Mouse (Mus musculus): ENCODE measurements at regions not wholly inside any gene's neighbourhood (a gene's known extent, or its start where the extent isn't known, plus 50 kb on each side); places are given as distances from the start of the nearest gene placed in this dataset.

GRCm38 (mm10) chr16:93533205-93533604, 70.7 kb downstream of the Setd4 start:
- no peak for DNase-seq (ENCODE audit: low spot score in 2 of 2)

DNA sequence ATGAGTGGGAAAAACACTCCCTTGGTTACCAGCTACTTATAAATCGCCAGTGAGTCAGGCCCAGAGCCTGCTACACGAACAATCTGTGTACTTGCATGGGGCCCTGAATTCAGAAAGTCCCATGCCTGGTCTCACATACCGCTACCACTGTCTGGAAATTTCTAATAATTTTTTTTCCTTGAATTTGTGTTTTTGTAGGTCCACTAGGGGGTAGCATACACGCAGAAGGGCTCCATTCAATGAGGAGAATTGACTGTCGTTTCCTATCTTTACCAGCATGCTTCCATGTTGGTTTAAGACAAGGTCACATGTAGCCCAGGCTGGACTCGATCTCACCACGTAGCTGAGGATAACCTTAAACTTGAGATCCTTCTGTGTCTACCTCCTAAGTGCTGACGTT, 71.9 kb downstream of the Setd4 start:
- no peak for DNase-seq (ENCODE audit: low spot score in 2 of 2)

DNA sequence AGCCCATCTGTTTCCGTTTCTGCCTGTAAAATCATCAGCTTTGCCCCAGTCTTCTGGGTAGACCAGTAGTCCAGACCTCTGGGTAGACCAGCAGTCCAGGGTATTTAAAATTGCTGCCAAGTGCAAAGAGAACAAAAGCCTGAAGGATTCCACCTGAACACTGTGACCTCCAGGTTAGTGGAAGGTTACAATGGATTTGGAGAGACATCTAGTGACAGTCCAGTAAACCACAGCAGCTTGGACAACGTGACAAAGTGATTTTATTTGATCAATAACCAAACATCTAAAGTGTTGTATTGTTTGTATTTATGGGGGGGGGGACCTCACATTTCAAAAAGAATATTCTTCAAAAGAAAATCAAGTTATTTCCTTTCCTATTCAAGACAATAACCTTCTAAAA, 81.4 kb downstream of the Setd4 start:
- no peak for DNase-seq (ENCODE audit: low spot score in 2 of 2)

DNA sequence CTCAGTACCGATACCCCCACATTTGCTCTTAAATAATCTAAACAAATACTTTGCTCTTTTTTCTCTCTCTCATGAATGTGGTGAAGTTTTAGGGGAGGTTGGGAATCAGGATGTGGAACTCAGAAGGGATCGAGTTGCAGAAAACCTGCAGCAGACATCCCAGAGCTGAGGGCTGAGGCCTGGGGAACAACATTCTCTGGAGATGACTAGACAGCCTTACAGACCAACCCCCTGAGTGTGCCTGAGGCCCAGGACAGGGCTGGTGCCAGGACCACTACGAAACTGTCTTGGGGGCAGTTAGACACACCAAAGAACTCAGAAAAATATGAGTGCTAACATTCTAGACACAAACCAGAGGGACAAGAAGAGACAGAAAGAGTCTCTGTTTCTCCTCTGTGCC, 83.4 kb downstream of the Setd4 start:
- DNase-seq (ENCODE audit: low spot score in 2 of 2) = no peak

DNA sequence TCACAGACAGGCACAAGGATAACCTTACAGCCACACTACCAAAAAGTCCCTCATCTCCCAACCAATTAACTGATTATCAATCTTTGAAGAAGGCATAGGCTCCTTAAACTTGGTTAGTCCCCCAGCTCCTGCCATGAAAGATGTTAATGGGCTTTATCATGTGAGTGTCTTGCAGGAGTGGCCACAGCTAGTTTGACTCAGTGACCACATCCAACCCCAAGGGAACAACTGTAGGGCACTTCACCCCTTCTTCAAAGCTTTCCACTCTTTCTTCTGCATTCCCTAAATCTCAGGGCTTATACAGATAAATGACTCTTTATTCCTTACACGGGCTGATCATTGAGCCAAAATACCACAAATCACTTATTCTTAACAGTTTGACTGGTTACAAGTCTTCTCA, 85.2 kb downstream of the Setd4 start:
- no peak for DNase-seq (ENCODE audit: low spot score in 2 of 2)

- DNase-seq (ENCODE audit: low spot score in 2 of 2) = no peak
Observed at GRCm38 (mm10) chr16:93516793-93517192, 87.1 kb downstream of the Setd4 start.

- DNase-seq (ENCODE audit: low spot score in 2 of 2) = peak; percentile 17 to 46
Observed at GRCm38 (mm10) chr16:93515456-93515941, 88.4 kb downstream of the Setd4 start.

- DNase-seq (ENCODE audit: low spot score in 2 of 2) = no peak
Observed at GRCm38 (mm10) chr16:93513616-93514041, 90.2 kb downstream of the Setd4 start.

DNA sequence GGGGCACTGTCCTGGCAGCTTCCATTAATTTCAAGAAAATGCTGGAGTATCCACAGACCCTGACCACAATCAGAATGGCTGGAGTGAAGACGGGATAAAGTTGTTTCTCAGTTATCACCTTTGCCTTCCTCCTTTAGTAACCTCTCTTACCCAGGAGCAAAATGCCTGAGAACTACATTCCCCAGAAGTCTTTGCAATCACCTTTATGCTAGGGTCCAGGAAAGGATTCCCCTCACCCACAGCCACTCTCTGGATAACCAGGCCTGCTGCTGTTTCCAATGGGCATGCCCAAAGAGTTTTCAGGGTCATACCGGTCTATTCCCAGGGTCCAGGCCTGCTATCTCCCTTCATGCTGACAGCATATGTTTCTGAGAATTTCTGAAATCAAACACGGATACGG, 91.9 kb downstream of the Setd4 start:
- no peak for DNase-seq (ENCODE audit: low spot score in 2 of 2)

- DNase-seq (ENCODE audit: low spot score in 2 of 2) = no peak
Observed at GRCm38 (mm10) chr16:93511517-93511916, 92.3 kb downstream of the Setd4 start.

- DNase-seq (ENCODE audit: low spot score in 2 of 2) = no peak
Observed at GRCm38 (mm10) chr16:93498800-93499199, 105.1 kb downstream of the Setd4 start.

DNA sequence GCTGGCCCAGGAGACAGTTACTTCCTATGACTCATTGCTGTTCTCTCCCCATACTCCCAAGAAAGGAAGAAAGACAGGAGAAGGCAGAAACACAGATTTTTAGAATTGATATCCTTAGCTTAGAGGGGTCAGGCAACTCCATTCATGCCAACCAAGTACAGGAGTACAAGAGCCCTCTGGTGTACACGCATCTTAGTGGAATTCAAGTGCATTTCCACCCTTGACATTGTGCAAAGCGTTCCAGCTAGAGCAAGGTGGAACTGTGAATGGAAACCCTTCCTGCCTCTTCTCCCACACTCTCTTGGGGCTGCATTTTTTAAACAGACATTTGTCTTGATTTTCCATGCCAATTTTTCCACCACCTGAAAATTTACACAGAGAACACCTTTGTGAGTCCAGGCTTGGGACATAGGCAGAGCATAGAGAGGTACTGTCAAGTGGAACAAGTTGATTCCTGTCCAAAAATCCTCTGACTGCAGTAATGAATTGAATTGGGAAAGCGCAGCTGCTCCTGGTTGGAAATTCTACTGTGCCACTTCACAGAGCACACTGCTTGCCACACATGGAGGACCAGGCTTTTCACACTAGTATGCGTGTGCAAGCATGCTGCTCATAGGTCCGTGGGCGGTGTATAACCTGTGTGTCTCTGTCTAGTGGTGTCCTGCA, 110.4 kb downstream of the Setd4 start:
- no peak for DNase-seq (ENCODE audit: low spot score in 2 of 2)

DNA sequence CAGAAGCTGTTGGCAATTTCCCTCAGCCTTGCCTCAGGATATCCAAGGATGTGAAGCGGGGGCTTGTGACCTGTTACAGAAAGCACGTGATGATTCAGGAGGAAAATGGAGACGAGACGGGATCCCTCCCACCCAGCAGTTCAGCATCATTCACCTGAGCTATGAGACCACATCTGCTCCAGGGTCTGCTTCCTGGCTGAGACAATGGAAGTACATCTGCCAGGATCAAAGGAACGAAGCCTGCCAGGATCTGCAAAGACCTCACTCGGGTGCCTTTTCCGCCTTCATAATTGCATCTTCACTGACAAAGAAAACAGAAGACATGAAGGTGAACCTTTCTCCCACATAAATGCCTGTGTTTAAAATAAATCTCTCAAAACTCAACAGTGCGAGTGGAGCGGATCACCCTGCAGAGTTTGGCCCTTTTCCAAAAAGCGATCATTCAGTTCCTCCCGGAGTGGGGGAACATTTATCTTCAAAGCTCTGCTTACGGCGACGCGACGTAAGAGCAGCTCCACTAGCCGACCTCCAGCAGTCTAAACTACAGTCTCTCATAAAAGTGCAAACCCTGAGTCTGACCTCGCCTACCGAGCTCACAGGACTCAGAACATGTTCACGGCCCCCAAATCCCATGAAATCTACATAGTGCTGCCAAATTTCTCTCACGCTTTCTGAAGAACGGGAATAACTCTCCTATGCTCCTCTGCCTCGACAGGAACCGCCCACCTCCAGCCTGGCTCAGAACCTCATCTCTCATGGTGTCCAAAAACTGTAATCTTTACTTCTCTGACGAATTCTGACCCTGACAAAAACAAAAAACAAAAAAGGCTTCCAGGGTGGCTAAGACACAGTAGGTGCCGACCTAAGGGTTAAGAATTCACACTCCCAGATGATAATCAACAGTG, 117.0 kb downstream of the Setd4 start:
- no peak for DNase-seq (ENCODE audit: low spot score in 2 of 2)

DNA sequence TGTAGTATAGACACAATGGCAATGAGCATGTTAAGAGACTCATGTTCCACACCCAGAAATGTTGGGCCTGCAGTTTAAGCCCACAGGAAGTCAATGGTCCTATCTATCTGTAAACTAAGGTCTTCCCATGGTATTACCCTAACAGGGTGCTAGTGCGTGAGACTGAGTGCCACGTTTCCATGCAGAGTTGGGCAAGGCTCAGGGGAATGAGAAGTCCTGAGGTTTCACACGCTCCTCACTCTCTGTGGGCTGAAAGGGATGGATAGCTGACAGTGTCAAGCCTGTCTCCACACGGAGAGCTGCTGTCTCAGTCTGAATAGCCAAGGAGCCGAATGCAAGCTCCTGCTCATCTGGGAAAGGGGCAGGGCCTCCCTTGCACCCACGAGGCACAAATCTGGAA, 133.9 kb downstream of the Setd4 start:
- no peak for DNase-seq (ENCODE audit: low spot score in 2 of 2)

DNA sequence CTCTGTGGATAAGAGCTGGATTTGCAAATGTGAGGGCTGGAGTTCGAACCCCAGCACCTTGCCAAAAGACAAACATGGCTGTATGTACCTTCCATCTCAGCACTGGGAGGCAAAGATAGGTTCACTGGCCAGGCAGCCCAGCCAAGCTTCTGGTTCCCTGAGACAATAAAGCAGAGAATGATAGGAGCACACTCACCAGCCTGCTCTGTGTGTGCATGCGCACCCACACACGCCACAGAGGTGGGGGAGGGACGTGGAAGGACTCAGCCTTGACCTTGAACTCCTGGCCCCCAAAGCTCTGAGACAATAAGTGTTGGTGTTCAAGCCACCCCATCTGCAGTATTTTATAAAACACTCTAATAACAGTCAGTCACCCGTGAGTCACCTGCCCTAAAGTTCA, 138.1 kb downstream of the Setd4 start:
- no peak for DNase-seq (ENCODE audit: low spot score in 2 of 2)

DNA sequence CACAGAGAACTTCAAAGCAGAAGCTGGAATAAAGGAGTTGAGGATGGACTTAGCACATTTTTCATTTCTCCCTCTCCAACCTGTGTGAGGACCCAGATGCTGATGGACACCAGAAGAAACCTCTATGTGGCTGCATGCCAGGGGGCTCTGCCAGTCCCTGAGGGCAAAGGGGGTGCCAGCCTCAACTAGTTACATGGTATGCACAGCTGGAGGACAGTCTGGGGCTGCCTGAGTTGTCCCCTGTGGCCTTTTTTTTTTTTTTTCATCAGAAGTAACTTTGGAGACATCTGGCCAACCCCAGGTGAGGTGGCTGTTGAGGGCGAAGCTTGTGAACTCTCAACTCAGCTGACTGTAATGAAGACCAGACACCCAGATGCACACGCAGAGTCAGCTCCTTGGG, 139.0 kb downstream of the Setd4 start:
- DNase-seq (ENCODE audit: low spot score in 2 of 2) = no peak

DNA sequence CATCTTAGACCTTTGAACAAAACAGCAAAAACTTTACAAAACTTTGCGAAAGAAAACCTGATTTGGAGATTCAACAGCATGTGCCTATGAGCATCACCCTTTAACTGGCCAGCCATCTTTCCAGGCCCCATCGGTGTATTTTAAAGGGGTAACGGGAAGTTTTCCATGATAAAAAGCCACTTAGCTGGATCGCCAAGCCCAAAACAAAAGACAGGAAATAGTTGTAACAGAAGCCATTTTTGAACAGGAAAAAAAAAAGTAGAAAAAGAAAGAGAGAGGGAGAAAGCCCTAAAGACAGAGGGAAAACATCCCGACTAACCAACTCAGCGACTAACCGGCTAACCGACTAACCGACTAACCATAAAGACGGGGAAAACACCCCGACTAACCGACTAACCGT, 140.5 kb downstream of the Setd4 start:
- no peak for DNase-seq (ENCODE audit: low spot score in 2 of 2)

DNA sequence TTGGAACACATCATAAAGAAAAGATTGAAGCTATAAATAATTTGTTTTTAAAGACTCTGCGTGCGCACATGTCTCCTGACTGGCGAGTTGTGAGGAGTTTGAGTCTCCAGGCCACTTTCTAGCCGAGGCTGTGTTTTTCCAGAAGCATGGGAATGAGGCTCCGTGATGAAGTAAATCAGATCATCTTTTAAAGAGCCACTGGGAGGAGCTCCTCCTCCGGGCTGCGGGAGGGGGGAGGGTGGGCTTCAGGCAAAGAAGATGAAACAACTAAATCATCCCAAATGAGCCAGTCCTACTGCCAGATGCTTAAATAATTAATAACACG, 141.6 kb downstream of the Setd4 start:
- no peak for DNase-seq (ENCODE audit: low spot score in 2 of 2)

DNA sequence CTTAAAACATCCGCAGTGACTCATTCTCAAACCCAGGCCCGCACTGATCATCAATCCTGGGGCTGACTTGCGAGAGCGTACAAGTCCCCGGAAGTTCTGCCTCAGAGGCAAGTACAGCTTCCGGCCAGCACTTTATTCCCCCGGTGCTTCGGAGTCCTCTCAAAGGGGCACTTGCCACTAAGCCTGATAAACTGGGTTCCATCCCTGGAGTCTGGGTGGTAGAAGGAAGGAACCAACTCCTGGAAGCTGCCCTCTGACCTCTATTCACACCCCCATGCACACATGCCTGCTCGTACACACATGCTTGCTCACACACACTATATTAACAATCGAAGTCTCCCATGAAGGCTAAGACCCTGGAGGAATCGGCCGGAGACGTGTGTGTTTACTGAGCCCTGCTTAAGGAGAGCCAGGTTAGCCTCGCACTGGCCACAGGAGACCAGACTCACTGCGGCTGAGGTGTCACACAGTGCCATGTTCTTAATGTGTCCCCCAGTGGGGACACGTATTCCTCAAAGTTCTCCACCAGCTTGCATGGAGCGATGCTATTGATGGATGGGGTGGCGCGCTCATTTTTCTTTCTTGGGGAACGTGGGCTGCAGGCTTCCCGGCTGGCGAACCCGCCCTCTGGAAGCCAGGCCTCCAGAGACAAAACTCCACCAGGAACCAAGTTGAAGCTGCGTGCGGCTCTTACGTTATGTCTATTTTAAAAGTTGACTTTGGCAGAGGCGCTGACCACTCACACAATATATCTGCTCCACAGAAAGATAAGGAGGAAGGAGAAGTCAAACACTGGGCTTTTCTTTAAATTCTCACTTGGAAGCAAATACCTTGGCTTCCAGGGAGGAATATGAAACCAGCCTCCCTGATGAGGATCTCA, 142.2 kb downstream of the Setd4 start:
- no peak for DNase-seq (ENCODE audit: low spot score in 2 of 2)

GRCm38 (mm10) chr16:93459497-93460240, 144.2 kb downstream of the Setd4 start:
- DNase-seq (ENCODE audit: low spot score in 2 of 2) = no peak
